Mouse (Mus musculus) midbrain, embryonic 15.5 days (tissue): ENCODE results near the gene Vwa7. TPM values are rescaled to one million over a fixed set of nuclear protein-coding genes. Genes with fewer than 3 reads are reported as not detected.
"Not testable (repeated sequence)": the region's sequence is repeated elsewhere in the genome, so short reads cannot be mapped to it uniquely, and the experiment has no call there.

Experiments used
- ATAC-seq: fragments of 200-750 bp; cut with Nextera tagmentation; replicated peaks from 2 replicates; pipeline ENCODE4 v1.8.0; 2017; ENCODE audit warnings: moderate TSS enrichment
- H3K27ac ChIP-seq: fragments of 300-500 bp; sonication (generic); 2 replicates; pipeline ENCODE4 v1.5.1; 2015; ENCODE audit warnings: mild to moderate bottlenecking, inconsistent platforms
- H3K27me3 ChIP-seq: fragments of 300-500 bp; sonication (generic); replicated peaks from 2 replicates; pipeline ENCODE4 v1.6.1; 2015; ENCODE audit warnings: inconsistent platforms
- H3K36me3 ChIP-seq: fragments of 300-500 bp; sonication (generic); replicated peaks from 2 replicates; pipeline ENCODE4 v1.6.1; 2015; ENCODE audit warnings: inconsistent platforms
- H3K4me1 ChIP-seq: fragments of 300-500 bp; sonication (generic); 2 replicates; pipeline ENCODE4 v1.6.1; 2015; ENCODE audit warnings: inconsistent platforms
- H3K4me2 ChIP-seq: fragments of 300-500 bp; sonication (generic); 2 replicates; pipeline ENCODE4 v1.6.1; 2015; ENCODE audit warnings: inconsistent platforms, mild to moderate bottlenecking, moderate library complexity
- H3K4me3 ChIP-seq: fragments of 300-500 bp; sonication (generic); 2 replicates; pipeline ENCODE4 v1.5.1; 2015; ENCODE audit warnings: mild to moderate bottlenecking, inconsistent platforms
- H3K9ac ChIP-seq: fragments of 300-500 bp; sonication (generic); 2 replicates; pipeline ENCODE4 v1.6.1; 2015; ENCODE audit warnings: mild to moderate bottlenecking, inconsistent platforms
- H3K9me3 ChIP-seq: fragments of 300-500 bp; sonication (generic); 2 replicates; pipeline ENCODE4 v1.6.1; 2016; ENCODE audit warnings: inconsistent platforms
- whole genome bisulfite sequencing: fragments of 180-500 bp; shearing (Covaris S2); methylation state at CpG from one replicate; pipeline ENCODE4 v1.1.7; 2015; ENCODE audit warnings: mixed read lengths; 5-methylcytosine and 5-hydroxymethylcytosine counted together
- polyA plus RNA-seq: library from polyadenylated mRNA; unstranded; fragments of >200 nt; fragmentation: Nextera tagmentation; extraction: Ambion mirVana; gene quantifications from 2 replicates; pipeline ENCODE4 v1.2.1, GENCODE M21; 2015

Gene Vwa7
- 0.06 and 0.15 TPM in 2 replicates for polyA plus RNA-seq

DNA sequence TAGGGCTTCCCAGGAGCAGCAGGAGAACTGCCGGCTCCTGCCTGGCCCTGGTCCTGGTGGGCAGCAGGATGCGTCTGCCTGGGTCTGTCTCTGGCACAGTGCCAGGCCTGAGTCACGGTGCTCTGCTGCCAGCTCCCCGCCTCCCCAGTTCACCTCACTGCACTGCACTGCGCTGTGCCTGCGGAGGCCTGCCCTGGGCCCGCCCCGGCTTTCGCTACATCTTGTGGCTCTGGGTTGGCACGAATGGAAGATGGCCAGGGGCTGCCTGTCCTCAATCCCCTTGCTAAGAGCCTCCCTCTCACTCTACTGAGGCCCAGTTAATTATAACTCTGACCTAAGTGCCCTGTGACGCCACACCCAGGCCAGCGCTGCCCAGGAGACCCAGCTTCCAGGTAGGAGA is at the start of gene Vwa7:
TSS of gene Vwa7 (plus strand) at position 204 of the 400 bp plus-strand sequence.
- no peaks in the 10 kb centered on the region for H3K9me3 ChIP-seq
- peaks cover 5% of the 10 kb centered on the region for H3K4me1 ChIP-seq
- no peak within 1 kb of the TSS for H3K4me2 ChIP-seq
- H3K9ac ChIP-seq: no peak within 1 kb of the TSS
- H3K4me3 ChIP-seq: no peak within 1 kb of the TSS
- ATAC-seq: 0 out of 2 replicates have a peak, but pooled peaks have one; percentile 28
- H3K27ac ChIP-seq: no peak within 1 kb of the TSS
- WGBS: 56% methylated on average over 12 of the region's 12 CpGs
- peaks cover 30% of the 10 kb centered on the region for H3K36me3 ChIP-seq
- no peaks in the 10 kb centered on the region for H3K27me3 ChIP-seq

DNA sequence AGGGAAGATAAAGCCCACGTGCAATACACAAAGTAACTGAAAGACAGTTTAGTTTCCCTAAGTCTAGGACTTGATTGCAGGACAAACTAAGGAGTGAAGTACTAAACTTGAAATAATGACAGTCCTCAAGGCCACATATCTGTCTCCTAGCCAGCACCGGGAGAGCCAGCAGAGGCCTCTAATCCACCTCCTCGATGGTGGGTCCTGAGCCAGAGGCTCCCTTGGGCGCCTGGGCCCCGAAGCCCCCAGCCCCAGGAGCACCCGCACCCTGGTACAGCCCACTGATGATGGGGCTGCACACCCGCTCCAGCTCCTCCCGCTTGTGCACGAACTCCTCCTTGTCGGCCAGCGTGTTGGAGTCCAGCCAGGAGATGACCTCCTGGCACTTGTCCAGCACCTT is 46.6 kb upstream of the Vwa7 start, which contains the start of gene Gm20481:
TSS of gene Gm20481 (plus strand) at position 91 of the 400 bp plus-strand sequence.
- not testable (repeated sequence) for H3K4me3 ChIP-seq, H3K4me2 ChIP-seq, H3K36me3 ChIP-seq, H3K9me3 ChIP-seq, H3K4me1 ChIP-seq, H3K27ac ChIP-seq, ATAC-seq, H3K9ac ChIP-seq
- WGBS: 63% methylated on average over 8 of the region's 11 CpGs
- H3K27me3 ChIP-seq: peaks cover 27% of the 10 kb centered on the region

DNA sequence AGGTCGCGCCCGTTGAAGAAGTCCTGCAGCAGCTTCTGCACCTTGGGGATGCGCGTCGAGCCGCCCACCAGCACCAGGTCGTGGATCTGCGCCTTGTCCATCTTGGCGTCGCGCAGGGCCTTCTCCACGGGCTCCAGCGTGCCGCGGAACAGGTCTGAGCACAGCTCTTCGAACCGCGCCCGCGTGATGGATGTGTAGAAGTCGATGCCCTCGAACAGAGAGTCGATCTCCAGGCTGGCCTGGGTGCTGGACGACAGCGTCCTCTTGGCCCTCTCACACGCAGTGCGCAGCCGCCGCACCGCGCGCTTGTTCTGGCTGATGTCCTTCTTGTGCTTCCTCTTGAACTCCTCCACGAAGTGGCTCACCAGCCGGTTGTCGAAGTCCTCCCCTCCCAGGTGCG is 45.5 kb upstream of the Vwa7 start:
- WGBS: 36% methylated on average over 21 of the region's 37 CpGs
- H3K36me3 ChIP-seq, H3K4me2 ChIP-seq, ATAC-seq, H3K9me3 ChIP-seq, H3K4me3 ChIP-seq, H3K27ac ChIP-seq, H3K4me1 ChIP-seq, H3K9ac ChIP-seq: not testable (repeated sequence)
- peaks cover 27% of the 10 kb centered on the region for H3K27me3 ChIP-seq

DNA sequence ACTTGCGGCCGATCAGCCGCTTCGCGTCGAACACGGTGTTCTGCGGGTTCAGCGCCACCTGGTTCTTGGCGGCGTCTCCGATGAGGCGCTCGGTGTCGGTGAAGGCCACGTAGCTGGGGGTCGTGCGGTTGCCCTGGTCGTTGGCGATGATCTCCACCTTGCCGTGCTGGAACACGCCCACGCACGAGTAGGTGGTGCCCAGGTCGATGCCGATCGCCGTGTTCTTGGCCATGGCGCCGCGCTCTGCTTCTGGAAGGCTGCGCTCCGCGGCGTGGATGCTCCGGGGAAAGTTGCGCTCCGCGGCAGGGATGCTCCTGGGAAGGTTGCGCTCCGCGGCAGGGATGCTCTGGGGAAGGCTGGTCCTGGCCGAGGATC is 44.7 kb upstream of the Vwa7 start:
- not testable (repeated sequence) for H3K9ac ChIP-seq, H3K36me3 ChIP-seq, H3K27ac ChIP-seq, H3K9me3 ChIP-seq, H3K4me1 ChIP-seq
- Histone ChIP-seq H3K4me2 (peak overlapping the region; percentile 60), H3K27me3 (peaks cover 27% of the 10 kb centered on the region), H3K4me3 (peak overlapping the region; percentile 42)
- WGBS: 0% methylated on average over 31 of the region's 43 CpGs
- peak; percentile 68; the same call in 1 of the 2 replicates for ATAC-seq

DNA sequence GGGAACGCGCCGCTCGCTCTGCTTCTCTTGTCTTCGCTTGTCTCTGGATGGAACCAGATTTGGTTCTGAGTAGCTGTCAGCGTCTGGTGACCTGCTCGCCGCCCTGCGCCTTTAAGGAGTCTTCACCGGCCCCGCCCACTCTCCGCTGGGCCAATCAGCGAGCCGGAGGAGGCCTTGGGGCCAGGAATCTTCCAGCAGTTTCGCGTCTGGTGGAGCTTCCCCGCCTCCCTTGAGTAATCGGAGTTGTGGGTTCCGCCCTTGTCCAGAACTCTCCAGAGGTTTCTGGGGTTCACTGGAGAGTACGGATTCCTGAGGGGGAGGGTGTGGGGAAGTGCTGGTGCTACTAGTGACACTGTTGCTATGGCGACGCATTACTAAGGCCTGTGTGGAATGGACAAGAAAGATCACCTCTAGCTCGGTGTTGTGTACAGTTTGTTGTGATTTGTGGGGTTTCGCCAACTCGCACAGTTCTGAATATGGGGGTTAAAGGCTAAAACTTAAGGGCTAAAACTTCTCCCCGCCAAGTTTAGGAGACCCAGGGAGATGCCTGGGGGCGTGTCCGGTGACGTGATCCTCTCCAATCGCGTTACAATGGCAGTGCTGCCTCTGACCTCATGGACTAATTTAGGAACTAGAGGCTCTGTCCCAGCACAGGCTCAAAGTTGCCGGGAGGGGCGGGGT is 44.2 kb upstream of the Vwa7 start, which contains the start of the genes Hspa1a and Hspa1l:
TSS of gene Hspa1a (minus strand) at position 88 of the 681 bp plus-strand sequence.
TSS of gene Hspa1l (plus strand) at position 635 of the 681 bp plus-strand sequence.
- WGBS: under 1% methylated on average over 33 of the region's 33 CpGs
- not testable (repeated sequence) for H3K9me3 ChIP-seq, H3K9ac ChIP-seq, H3K36me3 ChIP-seq, H3K4me1 ChIP-seq, H3K27ac ChIP-seq
- Histone ChIP-seq H3K4me2 (peak within 1 kb of the TSS; percentile 60), H3K4me3 (peak within 1 kb of the TSS; percentile 42), H3K27me3 (peaks cover 26% of the 10 kb centered on the region)
- ATAC-seq: peak; percentile 93

DNA sequence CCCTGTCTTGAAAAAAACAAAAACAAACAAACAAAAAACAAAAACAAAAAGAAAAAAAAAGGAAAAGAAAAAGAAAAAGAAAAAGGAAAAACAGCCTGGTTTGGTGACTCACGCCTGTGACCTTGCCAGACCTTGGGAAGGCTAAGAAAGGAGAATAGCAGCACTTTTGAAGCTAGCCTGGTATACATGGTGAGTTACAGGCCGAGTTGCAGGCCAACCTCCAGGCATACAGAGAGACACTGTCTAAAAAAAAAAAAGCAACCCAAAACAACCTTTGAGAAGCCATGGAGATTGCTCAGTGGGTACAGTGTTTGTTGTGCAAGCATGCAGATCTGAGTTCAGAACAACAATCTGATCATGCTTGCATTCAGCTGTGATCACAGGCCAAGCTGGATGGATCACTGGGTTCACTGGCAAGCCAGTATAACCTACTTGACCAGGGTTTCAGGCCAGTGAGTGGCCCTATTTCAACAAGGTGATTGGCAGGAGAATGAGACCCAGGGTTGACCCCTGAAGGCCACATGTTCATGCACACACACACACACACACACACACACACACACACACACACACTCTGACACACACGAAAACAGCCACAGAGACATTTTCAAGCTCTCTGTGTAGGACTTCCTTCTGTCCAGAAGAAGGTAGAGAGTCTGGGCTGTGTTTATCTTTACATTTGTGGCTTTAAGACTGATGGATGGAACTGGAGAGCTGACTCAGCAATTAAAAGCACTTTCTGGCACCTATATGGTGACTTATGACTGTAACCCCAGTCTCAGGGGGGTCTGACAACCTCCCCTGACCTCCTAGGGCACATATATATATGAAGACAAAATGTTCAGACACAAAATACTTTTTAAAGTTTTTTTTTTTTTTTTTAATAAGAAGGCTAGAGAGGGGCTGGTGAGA is 40.5 kb upstream of the Vwa7 start:
- no peak overlapping the region for H3K27ac ChIP-seq
- 84% methylated on average over 3 of the region's 3 CpGs for WGBS

DNA sequence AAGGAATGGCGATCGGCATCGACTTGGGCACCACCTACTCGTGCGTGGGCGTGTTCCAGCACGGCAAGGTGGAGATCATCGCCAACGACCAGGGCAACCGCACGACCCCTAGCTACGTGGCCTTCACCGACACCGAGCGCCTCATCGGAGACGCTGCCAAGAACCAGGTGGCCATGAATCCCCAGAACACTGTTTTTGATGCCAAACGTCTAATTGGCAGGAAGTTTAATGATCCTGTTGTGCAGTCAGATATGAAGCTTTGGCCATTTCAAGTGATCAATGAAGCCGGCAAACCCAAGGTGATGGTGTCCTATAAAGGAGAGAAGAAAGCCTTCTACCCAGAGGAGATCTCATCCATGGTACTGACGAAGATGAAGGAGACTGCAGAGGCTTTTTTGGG is 39.4 kb upstream of the Vwa7 start:
- Histone ChIP-seq H3K27ac (no peak overlapping the region), H3K4me3 (no peak overlapping the region), H3K9ac (no peak overlapping the region), H3K27me3 (no peaks in the 10 kb centered on the region), H3K36me3 (no peaks in the 10 kb centered on the region), H3K4me1 (peaks cover 19% of the 10 kb centered on the region), H3K9me3 (no peaks in the 10 kb centered on the region), H3K4me2 (no peak overlapping the region)
- no peak for ATAC-seq
- WGBS: 94% methylated on average over 20 of the region's 20 CpGs

More for the DNA sequence above, 40.5 kb upstream of the Vwa7 start:
- no peak for ATAC-seq
- Histone ChIP-seq H3K9me3 (no peaks in the 10 kb centered on the region), H3K4me2 (no peak overlapping the region), H3K4me3 (no peak overlapping the region), H3K36me3 (no peaks in the 10 kb centered on the region), H3K9ac (no peak overlapping the region), H3K4me1 (peaks cover 14% of the 10 kb centered on the region), H3K27me3 (no peaks in the 10 kb centered on the region)

DNA sequence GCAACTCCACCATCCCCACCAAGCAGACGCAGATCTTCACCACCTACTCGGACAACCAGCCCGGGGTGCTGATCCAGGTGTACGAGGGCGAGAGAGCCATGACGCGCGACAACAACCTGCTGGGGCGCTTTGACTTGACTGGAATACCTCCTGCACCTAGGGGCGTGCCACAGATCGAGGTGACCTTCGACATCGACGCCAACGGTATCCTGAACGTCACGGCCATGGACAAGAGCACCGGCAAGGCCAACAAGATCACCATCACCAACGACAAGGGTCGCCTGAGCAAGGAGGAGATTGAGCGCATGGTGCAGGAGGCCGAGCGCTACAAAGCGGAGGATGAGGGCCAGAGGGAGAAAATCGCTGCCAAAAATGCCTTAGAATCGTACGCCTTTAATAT is 38.1 kb upstream of the Vwa7 start:
- ATAC-seq: no peak
- 90% methylated on average over 27 of the region's 27 CpGs for WGBS
- H3K27me3 ChIP-seq: no peaks in the 10 kb centered on the region

DNA sequence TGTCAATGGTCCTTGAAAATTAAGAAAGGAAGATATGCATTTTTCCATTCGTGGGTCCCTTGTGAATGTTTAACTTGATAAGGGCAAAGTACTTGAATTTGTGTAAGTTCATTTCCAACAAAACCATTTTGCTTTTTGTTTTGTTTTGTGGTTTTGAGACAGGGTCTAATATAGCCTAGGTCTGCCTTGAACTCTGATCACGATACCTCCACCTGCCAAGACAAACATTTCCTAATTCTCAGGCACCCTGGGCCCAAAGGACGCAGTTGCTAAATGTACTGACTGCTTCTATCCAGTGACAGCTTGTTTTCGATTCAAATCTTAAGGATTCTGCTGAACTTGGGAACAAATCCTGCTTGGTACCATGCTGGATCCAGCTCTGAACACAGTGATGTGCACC is 36.7 kb upstream of the Vwa7 start:
- peaks cover 23% of the 10 kb centered on the region for H3K4me1 ChIP-seq
- no peak overlapping the region for H3K4me2 ChIP-seq
- no peaks in the 10 kb centered on the region for H3K27me3 ChIP-seq
- H3K27ac ChIP-seq: no peak overlapping the region
- no peaks in the 10 kb centered on the region for H3K36me3 ChIP-seq
- H3K9ac ChIP-seq: no peak overlapping the region
- ATAC-seq: no peak
- H3K4me3 ChIP-seq: no peak overlapping the region
- H3K9me3 ChIP-seq: no peaks in the 10 kb centered on the region
- WGBS: 94% methylated on average over 4 of the region's 4 CpGs

More for the DNA sequence above, 38.1 kb upstream of the Vwa7 start:
- no peaks in the 10 kb centered on the region for H3K9me3 ChIP-seq
- peaks cover 23% of the 10 kb centered on the region for H3K4me1 ChIP-seq
- no peak overlapping the region for H3K4me2 ChIP-seq
- H3K9ac ChIP-seq: no peak overlapping the region
- H3K4me3 ChIP-seq: no peak overlapping the region
- H3K36me3 ChIP-seq: no peaks in the 10 kb centered on the region
- H3K27ac ChIP-seq: no peak overlapping the region

DNA sequence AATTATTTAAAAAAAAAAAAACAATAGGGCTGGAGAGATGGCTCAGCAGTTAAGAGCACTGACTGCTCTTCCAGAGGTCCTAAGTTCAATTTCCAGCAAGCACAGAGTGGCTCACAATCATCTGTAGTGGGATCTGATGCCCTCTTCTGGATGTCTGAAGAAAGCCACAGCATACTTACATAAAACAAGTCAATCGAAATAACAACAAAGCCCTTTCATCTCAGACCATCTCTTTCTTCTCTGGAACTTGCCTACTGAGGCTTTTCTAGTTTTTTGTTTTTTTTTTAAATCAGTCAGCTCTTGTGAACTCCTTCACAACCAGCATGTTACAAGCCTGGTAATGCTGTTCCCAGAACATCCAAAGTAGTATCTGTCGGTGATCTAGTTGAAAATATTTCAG is 35.7 kb upstream of the Vwa7 start:
- peak overlapping the region; percentile 73 for H3K4me2 ChIP-seq
- peaks cover 23% of the 10 kb centered on the region for H3K4me1 ChIP-seq
- 11% methylated on average over 2 of the region's 2 CpGs for WGBS
- H3K9ac ChIP-seq: peak overlapping the region; percentile 69
- H3K9me3 ChIP-seq: no peaks in the 10 kb centered on the region
- H3K27me3 ChIP-seq: no peaks in the 10 kb centered on the region
- H3K27ac ChIP-seq: peak overlapping the region; percentile 96; the same call in 1 of the 2 replicates
- H3K36me3 ChIP-seq: peaks cover 5% of the 10 kb centered on the region; the same call in 1 of the 2 replicates
- no peak for ATAC-seq
- H3K4me3 ChIP-seq: peak overlapping the region; percentile 63

DNA sequence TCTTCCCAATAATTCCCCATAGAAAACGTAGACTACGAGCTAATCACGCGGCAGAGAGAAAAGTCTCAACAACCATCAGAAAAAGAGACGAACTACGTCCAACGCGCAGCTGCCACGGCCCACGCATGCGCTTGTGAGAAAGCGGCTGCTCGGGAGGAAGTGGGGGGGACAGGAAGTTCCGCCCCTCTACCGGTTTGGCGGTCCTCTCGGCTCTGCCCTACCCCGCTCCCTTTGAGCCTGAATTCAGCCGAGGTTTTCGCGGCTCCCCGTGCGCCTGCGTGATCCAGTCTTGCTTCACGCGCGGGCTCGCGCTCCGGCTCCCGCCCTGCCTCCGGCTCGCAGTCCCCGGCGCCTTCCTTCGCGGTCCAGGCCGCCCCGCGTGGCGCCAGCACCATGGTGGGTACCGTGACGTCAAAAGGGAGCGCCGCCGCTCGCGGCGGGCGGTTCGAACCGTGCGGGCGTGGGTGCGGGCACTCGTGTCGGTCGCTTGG is 34.6 kb upstream of the Vwa7 start, which contains the start of gene Lsm2:
TSS of gene Lsm2 (plus strand) at position 173 of the 491 bp plus-strand sequence.
- H3K27ac ChIP-seq: peak within 1 kb of the TSS; percentile 96
- H3K4me1 ChIP-seq: peaks cover 23% of the 10 kb centered on the region
- peak within 1 kb of the TSS; percentile 69 for H3K9ac ChIP-seq
- peak within 1 kb of the TSS; percentile 73 for H3K4me2 ChIP-seq
- WGBS: under 1% methylated on average over 56 of the region's 58 CpGs
- no peaks in the 10 kb centered on the region for H3K9me3 ChIP-seq
- peak within 1 kb of the TSS; percentile 63 for H3K4me3 ChIP-seq
- H3K36me3 ChIP-seq: peaks cover 14% of the 10 kb centered on the region; the same call in 1 of the 2 replicates
- H3K27me3 ChIP-seq: no peaks in the 10 kb centered on the region
- peak; percentile 97 for ATAC-seq

DNA sequence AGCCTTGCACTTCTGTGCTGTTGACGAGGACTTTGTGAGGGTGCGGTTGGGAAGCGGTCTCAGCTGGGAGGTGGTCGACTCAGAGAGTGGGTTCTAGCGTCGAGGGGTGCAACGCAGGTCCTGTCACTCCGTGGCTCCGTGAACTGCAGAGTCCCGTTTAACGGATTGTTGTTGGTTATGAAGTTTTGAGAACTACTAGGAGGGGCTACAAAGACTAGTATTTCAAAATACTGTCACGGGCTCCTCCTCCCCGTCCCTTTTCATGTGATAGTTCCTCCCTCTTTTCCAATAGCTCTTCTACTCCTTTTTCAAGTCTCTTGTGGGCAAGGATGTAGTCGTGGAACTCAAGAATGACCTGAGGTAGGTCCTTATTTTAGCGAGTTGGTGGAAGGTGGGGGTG is 34.1 kb upstream of the Vwa7 start:
- H3K9me3 ChIP-seq: no peaks in the 10 kb centered on the region
- peak; percentile 38; the same call in 1 of the 2 replicates for ATAC-seq

More for the DNA sequence above, 34.1 kb upstream of the Vwa7 start:
- Histone ChIP-seq H3K4me2 (peak overlapping the region; percentile 73), H3K27ac (peak overlapping the region; percentile 96), H3K4me1 (peaks cover 23% of the 10 kb centered on the region), H3K4me3 (peak overlapping the region; percentile 63), H3K9ac (peak overlapping the region; percentile 69), H3K36me3 (peaks cover 14% of the 10 kb centered on the region; the same call in 1 of the 2 replicates), H3K27me3 (no peaks in the 10 kb centered on the region)
- under 1% methylated on average over 15 of the region's 15 CpGs for WGBS
